Mouse (Mus musculus) telencephalon, adult 2 months (tissue): ENCODE data around the gene Tex50.

Source experiments
- DNase-seq: peaks from one replicate; pipeline ENCODE4 v3.0.0-alpha.2; 2011; ENCODE audit warnings: low read depth, low spot score

Tex50 gene

GRCm38 (mm10) chr1:161122661-161123418, 36.3 kb downstream of the Tex50 start:
- DNase-seq = no peak

- no peak for DNase-seq
Measured at GRCm38 (mm10) chr1:161114591-161114990, 44.5 kb downstream of the Tex50 start.

GRCm38 (mm10) chr1:161109216-161109615, 49.9 kb downstream of the Tex50 start:
- DNase-seq = no peak
